Mouse (Mus musculus) brain, adult 10 weeks (tissue): ENCODE results near the gene Olfr1413. TPM values are rescaled to one million over a fixed set of nuclear protein-coding genes. Genes with fewer than 3 reads are reported as not detected.

Experiments used
- polyA plus RNA-seq: library from polyadenylated mRNA; stranded (reverse); fragments of 350-450 nt; fragmentation: Illumina TruSeq; extraction: RNeasy Lipid Tissue Mini Kit (QIAGEN cat#74804); gene quantifications from one replicate; pipeline ENCODE4 v1.2.3, GENCODE M21; 2015; ENCODE audit warnings: low read depth, low replicate concordance

The Olfr1413 gene
- polyA plus RNA-seq: not detected

GRCm38 (mm10) chr1:92571022-92571421 lies at the start of gene Olfr1413:
Gene Olfr1413, plus strand, starts transcription at chr1:92571322.

GRCm38 (mm10) chr1:92585479-92585878 lies 14.4 kb downstream of the Olfr1413 start, which contains the start of gene Olfr1412:
Gene Olfr1412, plus strand, starts transcription at chr1:92585779.

DNA sequence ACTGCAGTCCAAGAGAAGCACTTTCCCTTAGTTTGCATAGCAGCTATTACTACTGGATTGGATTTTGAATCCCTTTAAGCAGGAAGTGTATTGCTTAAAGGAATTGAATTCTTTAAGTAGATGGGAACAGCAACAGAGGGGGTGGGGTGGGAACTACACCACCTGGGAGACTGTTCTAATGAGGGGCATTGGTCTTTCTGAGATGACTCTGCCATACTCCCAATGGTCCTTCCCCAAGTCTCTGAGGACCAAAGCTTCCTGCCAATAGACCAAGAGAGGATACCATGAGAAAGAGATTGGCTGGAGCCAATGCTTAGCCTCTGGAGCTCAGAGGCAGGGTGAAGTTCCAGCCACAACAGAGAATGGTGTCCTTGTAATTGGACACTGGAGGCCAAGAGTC lies 23.0 kb downstream of the Olfr1413 start, which contains the start of gene Olfr1411:
Gene Olfr1411 (plus strand): TSS at position 301 of the 400 bp plus-strand sequence.

GRCm38 (mm10) chr1:92605482-92605881 lies 34.4 kb downstream of the Olfr1413 start, which contains the start of gene Olfr1410:
Gene Olfr1410, plus strand, starts transcription at chr1:92605782.

GRCm38 (mm10) chr1:92617488-92617887 lies 46.4 kb downstream of the Olfr1413 start, which contains the start of gene Olfr12:
Gene Olfr12, plus strand, starts transcription at chr1:92617788.

Other genes with a start within 250 kb of the Olfr1413 start
- gene Ndufa10, start 97.5 kb upstream of the Olfr1413 start, polyA plus RNA-seq: 204 TPM
- not detected for gene Olfr1416, start 86.2 kb upstream of the Olfr1413 start, polyA plus RNA-seq
- gene Olfr1415, start 75.2 kb upstream of the Olfr1413 start, polyA plus RNA-seq: not detected
- gene Olfr1414, start 52.7 kb upstream of the Olfr1413 start, polyA plus RNA-seq: not detected
- gene Olfr1412, start 14.5 kb downstream of the Olfr1413 start, polyA plus RNA-seq: not detected
- gene Olfr1411, start 23.1 kb downstream of the Olfr1413 start, polyA plus RNA-seq: not detected
- gene Olfr1410, start 34.5 kb downstream of the Olfr1413 start, polyA plus RNA-seq: not detected
- not detected for gene Olfr12, start 46.5 kb downstream of the Olfr1413 start, polyA plus RNA-seq
- 505 TPM for gene Cops9, start 70.7 kb downstream of the Olfr1413 start, polyA plus RNA-seq
- gene Otos, start 77.5 kb downstream of the Olfr1413 start, polyA plus RNA-seq: 0.77 TPM